Mouse (Mus musculus): ENCODE data around the gene Hnrnpr.
A peak's percentile ranks its signal among the peaks of the same experiment; 100 is the strongest.

Gene Hnrnpr

GRCm38 (mm10) chr4:136309780-136310179, 962 bp upstream of the Hnrnpr start:
- peak; percentile 79 for DNase-seq

GRCm38 (mm10) chr4:136311042-136311999, 579 bp downstream of the Hnrnpr start:
- DNase-seq: peak; percentile 66

GRCm38 (mm10) chr4:136312616-136313015, 1.9 kb downstream of the Hnrnpr start:
- DNase-seq: no peak

GRCm38 (mm10) chr4:136317667-136318066, 6.9 kb downstream of the Hnrnpr start:
- no peak for DNase-seq

- DNase-seq: no peak
Measured at GRCm38 (mm10) chr4:136320016-136320415, 9.3 kb downstream of the Hnrnpr start.

GRCm38 (mm10) chr4:136324226-136324625, 13.5 kb downstream of the Hnrnpr start:
- DNase-seq: peak; percentile 45

GRCm38 (mm10) chr4:136327238-136327637, 16.5 kb downstream of the Hnrnpr start:
- no peak for DNase-seq

- no peak for DNase-seq
Measured at GRCm38 (mm10) chr4:136328115-136328514, 17.4 kb downstream of the Hnrnpr start.

- no peak for DNase-seq
Measured at GRCm38 (mm10) chr4:136331709-136332108, 21.0 kb downstream of the Hnrnpr start.

- no peak for DNase-seq
Measured at GRCm38 (mm10) chr4:136333191-136333590, 22.4 kb downstream of the Hnrnpr start.

- no peak for DNase-seq
Measured at GRCm38 (mm10) chr4:136335065-136335464, 24.3 kb downstream of the Hnrnpr start.

GRCm38 (mm10) chr4:136337129-136337528, 26.4 kb downstream of the Hnrnpr start:
- peak; percentile 11 for DNase-seq

- no peak for DNase-seq
Measured at GRCm38 (mm10) chr4:136349616-136350015, 38.9 kb downstream of the Hnrnpr start.

GRCm38 (mm10) chr4:136357026-136357425, 46.3 kb downstream of the Hnrnpr start:
- DNase-seq: no peak

- DNase-seq: no peak
Measured at GRCm38 (mm10) chr4:136357429-136357828, 46.7 kb downstream of the Hnrnpr start.

- DNase-seq: no peak
Measured at GRCm38 (mm10) chr4:136367856-136368255, 57.1 kb downstream of the Hnrnpr start.

GRCm38 (mm10) chr4:136369727-136370126, 59.0 kb downstream of the Hnrnpr start:
- peak; percentile 75 for DNase-seq

- DNase-seq: no peak
Measured at GRCm38 (mm10) chr4:136373494-136374181, 62.9 kb downstream of the Hnrnpr start.

GRCm38 (mm10) chr4:136377001-136377400, 66.3 kb downstream of the Hnrnpr start:
- no peak for DNase-seq

GRCm38 (mm10) chr4:136383052-136383451, 72.3 kb downstream of the Hnrnpr start:
- DNase-seq: no peak

- DNase-seq: peak; percentile 2
Measured at GRCm38 (mm10) chr4:136383839-136384238, 73.1 kb downstream of the Hnrnpr start.

- no peak for DNase-seq
Measured at GRCm38 (mm10) chr4:136387261-136387660, 76.5 kb downstream of the Hnrnpr start.

- DNase-seq: no peak
Measured at GRCm38 (mm10) chr4:136401806-136402205, 91.1 kb downstream of the Hnrnpr start.

GRCm38 (mm10) chr4:136407831-136408230, 97.1 kb downstream of the Hnrnpr start:
- no peak for DNase-seq

Data from lung, postnatal 10 days (tissue).